Mouse (Mus musculus) midbrain, embryonic 11.5 days (tissue): Measurements from ENCODE around the gene Bad. TPM values are rescaled to one million over a fixed set of nuclear protein-coding genes. Genes with fewer than 3 reads are reported as not detected.
A peak's percentile ranks its signal among the peaks of the same experiment; 100 is the strongest.

ENCODE experiments used
- ATAC-seq: fragments of 200-750 bp; cut with Nextera tagmentation; 2 replicates; pipeline ENCODE4 v1.8.0; 2017; ENCODE audit warnings: moderate TSS enrichment, moderate library complexity; ENCODE audit not compliant: low FRiP score
- DNase-seq: peaks from one replicate; pipeline ENCODE4 v3.0.0; 2015; ENCODE audit warnings: low spot score; ENCODE audit errors: missing footprints
- H3K27ac ChIP-seq: fragments of 300-500 bp; sonication (generic); 2 replicates; pipeline ENCODE4 v1.5.1; 2014; ENCODE audit warnings: low read depth, low read length
- H3K27me3 ChIP-seq: fragments of 300-500 bp; sonication (generic); 2 replicates; pipeline ENCODE4 v1.6.1; 2014; ENCODE audit warnings: mild to moderate bottlenecking, low read length, moderate library complexity, mixed read lengths; ENCODE audit not compliant: control insufficient read depth, insufficient read depth
- H3K36me3 ChIP-seq: fragments of 300-500 bp; sonication (generic); 2 replicates; pipeline ENCODE4 v1.6.1; 2014; ENCODE audit warnings: mild to moderate bottlenecking, low read length, moderate library complexity, mixed read lengths; ENCODE audit not compliant: control insufficient read depth, insufficient read depth
- H3K4me1 ChIP-seq: fragments of 300-500 bp; sonication (generic); 2 replicates; pipeline ENCODE4 v1.6.1; 2014; ENCODE audit warnings: low read length; ENCODE audit not compliant: control insufficient read depth, insufficient read depth
- H3K4me2 ChIP-seq: fragments of 300-500 bp; sonication (generic); 2 replicates; pipeline ENCODE4 v1.6.1; 2014; ENCODE audit warnings: mild to moderate bottlenecking, moderate library complexity
- H3K4me3 ChIP-seq: fragments of 300-500 bp; sonication (generic); 2 replicates; pipeline ENCODE4 v1.5.1; 2014; ENCODE audit warnings: low read depth, low read length
- H3K9ac ChIP-seq: fragments of 300-500 bp; sonication (generic); 2 replicates; pipeline ENCODE4 v1.6.1; 2014; ENCODE audit warnings: low read length
- H3K9me3 ChIP-seq: fragments of 300-500 bp; sonication (generic); 2 replicates; pipeline ENCODE4 v1.6.1; 2016; ENCODE audit warnings: low read length; ENCODE audit not compliant: control insufficient read depth
- WGBS: fragments of 180-500 bp; shearing (Covaris S2); extraction: QIAGEN DNeasy Blood & Tissue Kit; methylation state at CpG from one replicate; pipeline ENCODE4 v1.1.7; 2014; 5-methylcytosine and 5-hydroxymethylcytosine counted together
- polyA plus RNA-seq: library from polyadenylated mRNA; unstranded; fragments of >200 nt; fragmentation: Nextera tagmentation; extraction: Ambion mirVana; gene quantifications from 2 replicates; pipeline ENCODE4 v1.2.1, GENCODE M21; 2014

Bad gene
- polyA plus RNA-seq, 1 experiment from 2014 or later: 55.9 TPM

GRCm38 (mm10) chr19:6921647-6922567 is 19.8 kb upstream of the Bad start, which contains the start of gene Esrra:
Gene Esrra, minus strand, starts transcription at chr19:6921813.
- H3K36me3 ChIP-seq: no peaks in the 10 kb centered on the region
- H3K27me3 ChIP-seq: peaks cover 45% of the 10 kb centered on the region
- peak within 1 kb of the TSS; percentile 89 for H3K9ac ChIP-seq
- H3K4me1 ChIP-seq: peaks cover 17% of the 10 kb centered on the region
- H3K9me3 ChIP-seq: no peaks in the 10 kb centered on the region
- DNase-seq: peak; percentile 100
- peak within 1 kb of the TSS; percentile 80 for H3K4me3 ChIP-seq
- peak within 1 kb of the TSS; percentile 97 for H3K4me2 ChIP-seq
- peak within 1 kb of the TSS; percentile 84 for H3K27ac ChIP-seq
- ATAC-seq: peak; percentile 95
- WGBS: 1% methylated on average over 64 of the region's 66 CpGs

DNA sequence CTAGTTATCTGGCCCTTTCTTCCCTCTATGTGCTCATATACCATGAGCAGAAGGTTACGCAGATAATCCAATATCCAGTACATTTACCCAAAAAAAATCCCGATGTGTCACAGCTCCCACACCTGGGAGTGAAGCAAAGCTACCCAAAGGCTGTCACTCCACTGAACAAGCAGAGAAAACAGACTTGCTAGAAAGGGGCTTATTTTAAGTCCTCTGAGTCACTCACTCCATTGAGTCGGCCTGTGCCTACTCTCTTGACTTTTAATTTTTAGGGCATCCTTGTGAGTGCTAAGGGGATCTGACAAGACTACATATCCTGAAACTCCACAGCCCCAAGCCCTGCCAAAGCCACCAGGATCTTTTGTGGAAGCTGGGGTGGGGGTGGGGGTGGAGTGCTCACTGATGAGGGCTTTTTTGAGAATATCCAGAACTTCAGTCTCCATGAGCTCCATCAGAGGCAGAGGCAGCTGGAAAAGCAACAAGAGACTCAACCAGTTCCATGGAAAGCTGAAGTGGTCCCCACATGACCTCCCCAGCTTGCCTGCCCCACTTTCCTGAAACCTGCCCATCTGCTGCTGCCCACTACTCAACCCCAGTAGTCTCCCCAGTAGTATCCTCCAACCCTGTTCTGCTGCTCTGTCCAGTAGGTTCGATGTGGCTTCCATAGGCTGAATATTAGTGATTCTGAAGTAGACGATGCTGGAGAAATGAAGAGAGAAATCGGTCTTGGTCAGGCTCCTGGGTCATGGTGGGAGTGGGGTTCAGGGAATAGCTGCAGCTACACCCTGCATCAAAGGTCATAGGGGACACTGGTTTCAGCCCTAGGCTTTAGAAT is 18.5 kb upstream of the Bad start:
- ATAC-seq (no peak), DNase-seq (no peak)
- peaks cover 17% of the 10 kb centered on the region for H3K4me1 ChIP-seq
- 64% methylated on average over 6 of the region's 6 CpGs for WGBS
- H3K36me3 ChIP-seq: no peaks in the 10 kb centered on the region
- peaks cover 58% of the 10 kb centered on the region for H3K27me3 ChIP-seq
- H3K27ac ChIP-seq: no peak overlapping the region
- H3K4me3 ChIP-seq: no peak overlapping the region
- H3K9me3 ChIP-seq: no peaks in the 10 kb centered on the region
- no peak overlapping the region; the same call in 1 of the 2 replicates for H3K4me2 ChIP-seq
- H3K9ac ChIP-seq: no peak overlapping the region

DNA sequence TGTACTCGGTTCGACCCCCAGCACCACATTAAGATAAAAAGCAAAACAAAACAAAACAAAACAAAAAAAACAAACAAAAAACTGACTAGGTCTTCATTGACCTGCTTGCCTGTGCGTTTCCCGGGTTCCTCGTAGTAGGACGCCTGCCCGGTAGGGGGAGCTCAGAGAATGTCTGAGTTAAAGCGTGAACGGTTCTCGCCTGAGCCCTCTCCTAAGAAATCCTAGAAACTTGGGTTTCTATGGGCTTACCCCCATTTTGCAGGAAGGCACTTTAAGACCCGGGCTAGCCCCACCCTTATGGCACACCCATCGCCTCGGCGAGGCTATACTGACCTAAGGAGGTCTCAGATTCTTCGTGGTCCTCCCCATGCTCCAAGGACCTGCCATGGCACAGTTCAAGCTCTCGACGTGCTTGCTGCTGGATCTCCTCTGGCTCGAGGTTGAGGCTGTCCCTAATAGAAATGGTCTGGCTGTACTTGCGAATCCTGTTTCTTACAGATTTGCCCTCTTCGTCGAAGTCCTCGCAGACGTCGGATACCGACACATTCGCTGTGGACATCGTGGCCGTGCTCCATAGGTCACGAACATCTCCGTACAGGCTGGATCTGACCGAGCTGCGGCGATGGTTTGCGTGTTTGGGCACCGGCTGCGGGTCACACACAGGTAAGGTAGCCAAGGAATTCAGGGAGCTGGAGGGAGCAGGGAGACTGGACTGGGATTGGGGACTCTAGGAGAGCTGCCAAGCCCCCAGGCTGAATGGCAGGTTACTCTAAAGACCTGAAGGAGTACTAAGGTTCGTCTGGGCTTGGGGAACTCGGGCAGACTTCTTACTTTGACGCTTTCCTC is 17.0 kb upstream of the Bad start:
- H3K9me3 ChIP-seq: no peaks in the 10 kb centered on the region
- 5% methylated on average over 39 of the region's 39 CpGs for WGBS
- no peak for ATAC-seq
- no peaks in the 10 kb centered on the region for H3K36me3 ChIP-seq
- H3K4me2 ChIP-seq: peak overlapping the region; percentile 11; the same call in 1 of the 2 replicates
- H3K4me3 ChIP-seq: no peak overlapping the region
- no peak overlapping the region for H3K9ac ChIP-seq
- peaks cover 17% of the 10 kb centered on the region for H3K4me1 ChIP-seq
- DNase-seq: peak; percentile 95
- H3K27me3 ChIP-seq: peaks cover 61% of the 10 kb centered on the region
- no peak overlapping the region for H3K27ac ChIP-seq

GRCm38 (mm10) chr19:6925307-6925573 is 16.4 kb upstream of the Bad start, which contains the start of gene Catsperz:
Gene Catsperz, minus strand, starts transcription at chr19:6925380.
- Histone ChIP-seq H3K27ac (no peak within 1 kb of the TSS), H3K4me3 (no peak within 1 kb of the TSS), H3K9ac (no peak within 1 kb of the TSS), H3K9me3 (no peaks in the 10 kb centered on the region), H3K4me2 (peak within 1 kb of the TSS; percentile 11; the same call in 1 of the 2 replicates), H3K27me3 (peaks cover 61% of the 10 kb centered on the region), H3K4me1 (peaks cover 13% of the 10 kb centered on the region), H3K36me3 (no peaks in the 10 kb centered on the region)
- 4% methylated on average over 9 of the region's 9 CpGs for WGBS
- ATAC-seq (no peak), DNase-seq (peak; percentile 89)

DNA sequence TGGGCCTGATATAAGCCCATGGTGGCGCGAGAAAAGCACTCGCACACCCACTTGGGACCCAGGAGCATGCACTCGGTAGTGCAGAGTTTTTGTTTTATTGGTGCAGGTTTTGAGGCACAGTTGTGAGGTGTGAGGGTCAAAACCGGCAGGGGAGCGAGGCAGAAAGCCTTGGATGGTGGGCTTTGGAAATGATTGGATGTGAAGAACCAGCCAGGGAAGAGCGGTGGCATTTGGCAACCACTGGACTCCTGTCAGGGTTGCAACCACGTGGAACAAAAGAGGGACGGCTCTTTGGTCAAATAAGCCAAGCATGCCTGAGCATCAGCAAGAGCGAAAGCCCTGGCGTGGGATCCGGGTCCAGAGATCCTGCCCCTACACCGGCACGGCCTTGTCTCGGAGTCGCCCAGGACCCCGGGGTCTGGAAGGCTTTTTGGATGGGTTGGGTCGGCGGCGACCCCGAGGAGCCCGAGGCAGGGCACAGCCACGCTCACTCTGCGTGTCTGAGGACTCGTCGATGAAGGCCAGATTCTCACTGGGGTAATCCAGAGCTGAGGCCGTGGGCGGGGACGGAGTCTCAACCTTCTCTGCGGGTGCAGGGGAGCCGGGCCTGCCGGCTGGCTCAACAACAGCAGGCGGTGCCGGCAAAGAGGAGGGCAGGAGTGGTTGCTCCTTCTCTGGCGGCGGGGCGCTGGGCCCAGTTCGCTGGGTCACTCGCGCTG is 15.9 kb upstream of the Bad start:
- Histone ChIP-seq H3K9ac (no peak overlapping the region), H3K4me1 (peaks cover 8% of the 10 kb centered on the region), H3K27me3 (peaks cover 63% of the 10 kb centered on the region), H3K27ac (no peak overlapping the region), H3K36me3 (no peaks in the 10 kb centered on the region), H3K4me2 (no peak overlapping the region), H3K4me3 (no peak overlapping the region), H3K9me3 (no peaks in the 10 kb centered on the region)
- DNase-seq: peak; percentile 94
- 5% methylated on average over 38 of the region's 40 CpGs for WGBS
- no peak for ATAC-seq

DNA sequence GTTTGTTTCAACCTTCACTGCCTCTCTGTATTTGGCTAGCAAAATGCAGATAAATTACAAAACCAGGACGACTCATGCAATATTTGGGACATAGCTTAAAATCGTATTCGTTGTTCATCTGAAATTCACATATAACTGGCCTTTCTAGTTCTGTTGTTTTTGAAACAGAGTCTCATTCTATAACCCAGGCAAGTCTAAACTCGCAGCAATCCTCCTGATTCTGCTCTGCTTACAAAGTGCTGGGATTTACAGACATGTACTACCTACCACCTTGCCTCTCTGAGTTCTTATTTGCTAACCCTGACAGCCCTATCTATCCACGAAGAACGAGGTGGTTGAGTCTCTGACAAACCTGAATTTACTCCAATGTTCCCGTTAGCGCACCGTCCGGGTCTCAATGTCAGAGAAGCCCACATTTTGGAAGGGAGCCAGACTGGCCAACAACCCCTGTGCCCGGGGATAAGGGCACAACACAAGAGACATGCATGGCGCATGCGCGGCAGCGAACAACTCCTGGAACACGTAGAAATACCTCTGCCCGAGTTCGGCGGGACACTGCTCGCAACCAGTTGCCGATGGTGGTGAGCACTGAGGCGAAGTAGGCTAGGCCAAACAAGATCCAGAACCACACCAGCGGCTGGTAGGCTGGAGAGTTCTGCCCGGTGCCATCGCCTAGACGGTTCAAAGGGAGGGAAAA is 15.0 kb upstream of the Bad start:
- peak overlapping the region; percentile 27 for H3K4me2 ChIP-seq
- no peaks in the 10 kb centered on the region for H3K9me3 ChIP-seq
- H3K4me3 ChIP-seq: peak overlapping the region; percentile 11; the same call in 1 of the 2 replicates
- peak; percentile 90 for DNase-seq
- peaks cover 71% of the 10 kb centered on the region for H3K27me3 ChIP-seq
- 10% methylated on average over 26 of the region's 26 CpGs for WGBS
- H3K27ac ChIP-seq: no peak overlapping the region
- H3K9ac ChIP-seq: no peak overlapping the region
- no peaks in the 10 kb centered on the region for H3K36me3 ChIP-seq
- ATAC-seq: no peak
- H3K4me1 ChIP-seq: peaks cover 5% of the 10 kb centered on the region

- DNase-seq (peak; percentile 79), ATAC-seq (no peak)
- H3K36me3 ChIP-seq: no peaks in the 10 kb centered on the region
- H3K9ac ChIP-seq: no peak overlapping the region
- 12% methylated on average over 9 of the region's 9 CpGs for WGBS
- no peak overlapping the region for H3K27ac ChIP-seq
- no peaks in the 10 kb centered on the region; the same call in 1 of the 2 replicates for H3K4me1 ChIP-seq
- H3K4me3 ChIP-seq: no peak overlapping the region
- H3K27me3 ChIP-seq: peaks cover 77% of the 10 kb centered on the region
- no peak overlapping the region for H3K4me2 ChIP-seq
- no peaks in the 10 kb centered on the region for H3K9me3 ChIP-seq
Observed at GRCm38 (mm10) chr19:6928080-6928479, 13.6 kb upstream of the Bad start.

GRCm38 (mm10) chr19:6931002-6931401 is 10.7 kb upstream of the Bad start:
- H3K4me1 ChIP-seq: peaks cover 6% of the 10 kb centered on the region
- no peak overlapping the region for H3K9ac ChIP-seq
- peak; percentile 80 for DNase-seq
- H3K27me3 ChIP-seq: peaks cover 77% of the 10 kb centered on the region
- WGBS: 0% methylated on average over 2 of the region's 2 CpGs
- H3K9me3 ChIP-seq: no peaks in the 10 kb centered on the region
- H3K4me2 ChIP-seq: no peak overlapping the region
- no peaks in the 10 kb centered on the region for H3K36me3 ChIP-seq
- no peak overlapping the region for H3K4me3 ChIP-seq
- H3K27ac ChIP-seq: no peak overlapping the region
- ATAC-seq: no peak
